Mouse (Mus musculus) midbrain, postnatal 0 days (tissue): ENCODE results near the gene Fnip1. TPM values are rescaled to one million over a fixed set of nuclear protein-coding genes. Genes with fewer than 3 reads are reported as not detected.
A peak's percentile ranks its signal among the peaks of the same experiment; 100 is the strongest.

ENCODE experiments used
- ATAC-seq: fragments of 200-750 bp; cut with Nextera tagmentation; 2 replicates; pipeline ENCODE4 v1.8.0; 2017; ENCODE audit warnings: moderate number of reproducible peaks, mild to moderate bottlenecking, moderate TSS enrichment, moderate library complexity; ENCODE audit not compliant: low FRiP score
- DNase-seq: peaks from one replicate; pipeline ENCODE4 v3.0.0-alpha.2; 2015; ENCODE audit warnings: low spot score
- H3K27ac ChIP-seq: fragments of 300-500 bp; sonication (generic); 2 replicates; pipeline ENCODE4 v1.5.1; 2014; ENCODE audit warnings: low read depth, mild to moderate bottlenecking, low read length, mixed read lengths
- H3K27me3 ChIP-seq: fragments of 300-500 bp; sonication (generic); 2 replicates; pipeline ENCODE4 v1.6.1; 2014; ENCODE audit warnings: low read length, control low read depth, mixed read lengths; ENCODE audit not compliant: insufficient read depth
- H3K36me3 ChIP-seq: fragments of 300-500 bp; sonication (generic); 2 replicates; pipeline ENCODE4 v1.6.1; 2014; ENCODE audit warnings: low read length, control low read depth, mixed read lengths; ENCODE audit not compliant: insufficient read depth
- H3K4me1 ChIP-seq: fragments of 300-500 bp; sonication (generic); 2 replicates; pipeline ENCODE4 v1.6.1; 2014; ENCODE audit warnings: mild to moderate bottlenecking, control low read depth, antibody characterized with exemption, low read length, mixed read lengths; ENCODE audit not compliant: insufficient read depth
- H3K4me2 ChIP-seq: fragments of 300-500 bp; sonication (generic); 2 replicates; pipeline ENCODE4 v1.6.1; 2014; ENCODE audit warnings: low read depth, mild to moderate bottlenecking, low read length, mixed read lengths; ENCODE audit not compliant: poor library complexity, severe bottlenecking
- H3K4me3 ChIP-seq: fragments of 300-500 bp; sonication (generic); 2 replicates; pipeline ENCODE4 v1.5.1; 2014; ENCODE audit warnings: low read depth, mild to moderate bottlenecking, low read length, moderate library complexity
- H3K9ac ChIP-seq: fragments of 300-500 bp; sonication (generic); replicated peaks from 2 replicates; pipeline ENCODE4 v1.6.1; 2014; ENCODE audit warnings: mild to moderate bottlenecking, low read length, moderate library complexity, mixed read lengths; ENCODE audit not compliant: poor library complexity, severe bottlenecking
- H3K9me3 ChIP-seq: fragments of 300-500 bp; sonication (generic); 2 replicates; pipeline ENCODE4 v1.6.1; 2016; ENCODE audit warnings: low read length, control low read depth
- CTCF ChIP-seq: IDR thresholded peaks from 2 replicates; pipeline ENCODE4 v1.5.1; 2016; ENCODE audit warnings: antibody characterized with exemption, mild to moderate bottlenecking
- WGBS: fragments of 180-500 bp; shearing (Covaris S2); extraction: QIAGEN DNeasy Blood & Tissue Kit; methylation state at CpG from one replicate; pipeline ENCODE4 v1.1.7; 2014; 5-methylcytosine and 5-hydroxymethylcytosine counted together
- polyA plus RNA-seq: library from polyadenylated mRNA; unstranded; fragments of >200 nt; fragmentation: Nextera tagmentation; extraction: Ambion mirVana; gene quantifications from 2 replicates; pipeline ENCODE4 v1.2.1, GENCODE M21; 2015
- total RNA-seq: library from RNA; depleted of rRNA; stranded (reverse); fragments of >200 nt; gene quantifications from 2 replicates; pipeline ENCODE4 v1.2.3, GENCODE M21; 2014

Gene Fnip1
- total and polyA plus RNA-seq, 2 experiments from 2014 or later: 7.7 to 20.4 TPM

DNA sequence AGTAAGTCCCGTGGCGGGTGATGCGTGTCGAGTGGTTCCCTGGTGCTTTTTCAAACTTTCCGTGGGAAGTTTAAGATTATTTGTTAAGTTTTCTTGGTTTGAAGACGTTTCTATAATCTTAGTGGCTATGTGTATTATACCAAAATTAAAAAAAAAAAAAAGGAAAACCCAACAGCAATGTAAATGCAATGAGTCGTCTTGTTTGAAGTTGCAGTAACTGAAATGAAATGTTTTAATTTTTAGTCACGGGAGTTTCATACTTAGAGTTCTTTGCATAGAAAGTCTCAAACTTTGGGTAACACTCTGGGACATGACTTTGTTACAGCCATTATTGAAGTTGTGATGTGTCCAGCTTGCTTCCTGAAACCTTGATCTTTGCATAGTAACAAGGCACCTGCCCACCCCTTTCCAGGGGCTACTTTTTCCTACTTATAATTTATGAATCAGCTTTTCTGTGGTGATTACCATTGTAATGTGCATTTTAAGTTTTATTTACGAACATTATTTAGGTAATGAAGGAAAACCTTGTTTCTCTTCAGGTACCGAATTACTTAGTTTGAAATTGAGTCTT is 85.5 kb downstream of the Fnip1 start:
- H3K27ac ChIP-seq: no peak overlapping the region
- H3K4me2 ChIP-seq: peak overlapping the region; percentile 48
- H3K36me3 ChIP-seq: no peaks in the 10 kb centered on the region
- H3K9ac ChIP-seq: peak overlapping the region; percentile 65; the same call in 1 of the 2 replicates
- DNase-seq: no peak
- ATAC-seq: no peak
- 18% methylated on average over 10 of the region's 10 CpGs for WGBS
- no peaks in the 10 kb centered on the region for H3K9me3 ChIP-seq
- peak overlapping the region; percentile 83 for H3K4me3 ChIP-seq
- no peak for TF ChIP-seq CTCF
- H3K4me1 ChIP-seq: peaks cover 15% of the 10 kb centered on the region; the same call in 1 of the 2 replicates
- H3K27me3 ChIP-seq: no peaks in the 10 kb centered on the region

DNA sequence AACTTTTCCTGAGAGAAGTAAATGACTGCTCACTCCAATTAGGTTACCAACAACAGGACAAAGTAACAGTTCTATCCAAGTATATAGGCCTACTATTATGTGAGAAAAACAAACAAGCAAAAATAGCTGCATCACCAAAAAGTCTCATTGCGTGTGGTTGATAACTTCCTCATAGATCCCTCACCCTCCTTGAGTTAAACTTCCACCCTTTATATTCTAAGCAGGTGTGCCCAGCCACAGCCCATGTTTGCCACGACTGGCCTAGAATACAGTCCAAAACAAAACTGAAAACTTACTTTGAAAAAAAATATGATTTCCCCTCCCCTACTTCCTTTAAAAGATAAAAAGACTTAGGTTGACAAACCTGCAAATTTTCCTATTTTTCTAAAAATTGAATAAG is 90.0 kb downstream of the Fnip1 start:
- ATAC-seq (no peak), DNase-seq (no peak)
- WGBS: 84% methylated on average over 2 of the region's 2 CpGs
- no peak overlapping the region for H3K9ac ChIP-seq
- H3K27me3 ChIP-seq: no peaks in the 10 kb centered on the region
- H3K36me3 ChIP-seq: no peaks in the 10 kb centered on the region
- no peak overlapping the region for H3K27ac ChIP-seq
- H3K4me1 ChIP-seq: peaks cover 9% of the 10 kb centered on the region; the same call in 1 of the 2 replicates
- no peak for TF ChIP-seq CTCF
- H3K4me2 ChIP-seq: no peak overlapping the region
- H3K4me3 ChIP-seq: no peak overlapping the region
- H3K9me3 ChIP-seq: no peaks in the 10 kb centered on the region

DNA sequence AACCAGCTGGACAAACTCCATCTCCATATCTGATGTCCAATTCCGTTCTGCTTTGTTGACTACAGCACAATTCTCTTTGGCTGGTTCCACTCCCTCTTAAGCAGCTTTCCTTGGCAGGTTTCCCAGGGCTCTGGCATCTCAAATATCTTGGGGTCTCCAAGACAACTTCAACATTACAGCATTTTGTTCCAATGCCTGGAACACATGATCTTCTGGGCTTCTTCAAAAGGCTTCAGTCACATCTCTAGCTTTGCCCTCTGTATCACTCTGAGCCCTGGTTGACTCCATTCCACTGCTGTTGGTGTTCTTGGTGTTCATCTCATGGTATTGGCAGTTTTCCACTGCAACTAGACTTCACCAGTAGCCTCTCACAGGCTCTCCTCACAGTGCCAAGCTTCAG is 92.4 kb downstream of the Fnip1 start:
- Histone ChIP-seq H3K27me3 (no peaks in the 10 kb centered on the region), H3K9ac (no peak overlapping the region), H3K4me3 (no peak overlapping the region), H3K4me1 (no peaks in the 10 kb centered on the region), H3K4me2 (no peak overlapping the region), H3K27ac (no peak overlapping the region), H3K36me3 (no peaks in the 10 kb centered on the region), H3K9me3 (no peaks in the 10 kb centered on the region)
- WGBS: 59% methylated on average over 1 of the region's 1 CpGs
- ATAC-seq (no peak), DNase-seq (peak; percentile 58)
- no peak for TF ChIP-seq CTCF

DNA sequence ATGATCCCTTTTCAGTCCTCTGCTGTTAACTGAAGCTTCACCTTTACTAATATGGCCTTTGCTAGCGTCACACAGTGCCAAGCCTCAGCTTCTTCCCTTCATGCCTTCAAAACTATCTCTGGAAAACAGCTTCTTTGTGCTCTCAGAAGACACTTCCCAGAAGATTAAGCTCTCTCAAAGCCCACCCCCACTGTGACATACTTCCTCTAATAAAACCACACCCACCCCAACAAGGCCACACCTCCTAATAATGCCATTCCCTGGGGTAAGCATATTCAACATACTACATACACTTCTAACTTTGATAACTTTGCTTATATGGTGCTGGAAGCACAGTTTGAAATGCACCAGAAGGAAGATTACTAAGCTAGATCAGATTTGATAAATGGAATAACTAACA is 92.9 kb downstream of the Fnip1 start:
- DNase-seq: no peak
- no peak for ATAC-seq
- WGBS: 95% methylated on average over 1 of the region's 1 CpGs
- Histone ChIP-seq H3K9ac (no peak overlapping the region), H3K4me1 (no peaks in the 10 kb centered on the region), H3K4me2 (no peak overlapping the region), H3K4me3 (no peak overlapping the region), H3K27ac (no peak overlapping the region), H3K27me3 (no peaks in the 10 kb centered on the region), H3K36me3 (no peaks in the 10 kb centered on the region), H3K9me3 (no peaks in the 10 kb centered on the region)
- no peak for TF ChIP-seq CTCF

DNA sequence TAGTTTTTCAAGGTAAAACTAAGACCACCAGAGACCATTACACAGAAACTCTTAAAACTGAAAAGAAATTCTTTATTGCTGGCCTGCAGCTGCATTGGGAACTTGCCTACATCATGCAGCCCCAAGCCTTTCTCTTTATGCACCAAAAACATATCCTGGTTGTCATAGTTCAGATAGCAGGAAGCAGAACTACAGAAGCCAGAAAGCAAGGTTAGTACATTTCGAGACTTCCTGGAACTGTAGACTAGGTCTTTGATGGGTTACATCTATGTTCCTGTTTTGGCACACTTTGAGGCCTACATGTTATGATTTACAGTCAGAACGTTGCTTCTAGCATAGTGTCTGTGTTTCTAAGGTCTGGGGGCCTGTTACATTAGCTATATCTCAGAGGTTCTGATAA is 95.8 kb downstream of the Fnip1 start:
- H3K27me3 ChIP-seq: no peaks in the 10 kb centered on the region
- H3K9ac ChIP-seq: no peak overlapping the region
- DNase-seq (no peak), ATAC-seq (no peak)
- TF ChIP-seq CTCF: no peak
- no peak overlapping the region for H3K4me3 ChIP-seq
- H3K4me2 ChIP-seq: no peak overlapping the region
- H3K27ac ChIP-seq: no peak overlapping the region
- H3K36me3 ChIP-seq: no peaks in the 10 kb centered on the region
- no peaks in the 10 kb centered on the region for H3K4me1 ChIP-seq
- no peaks in the 10 kb centered on the region for H3K9me3 ChIP-seq
- 89% methylated on average over 2 of the region's 2 CpGs for WGBS

DNA sequence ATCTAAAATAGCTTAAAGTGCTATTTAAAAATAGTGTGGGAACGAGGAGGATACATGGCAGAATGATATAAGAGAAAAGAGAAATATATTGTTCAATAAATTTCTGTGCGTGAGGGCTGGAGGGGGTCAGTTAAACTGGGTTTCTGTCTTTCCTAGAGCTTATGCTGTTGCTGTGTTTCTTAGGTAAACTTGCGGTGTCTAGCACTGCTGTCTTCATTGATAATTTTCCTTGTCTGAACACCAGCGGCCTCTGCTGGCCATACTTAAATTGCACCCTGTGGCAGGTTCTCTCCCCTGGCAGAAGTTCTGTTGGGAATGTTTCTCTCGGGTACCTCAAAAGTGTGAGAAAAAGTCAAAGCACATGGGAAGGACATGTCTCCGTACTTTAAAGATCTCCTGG is 96.9 kb downstream of the Fnip1 start:
- DNase-seq (peak; percentile 51), ATAC-seq (no peak)
- no peaks in the 10 kb centered on the region for H3K9me3 ChIP-seq
- H3K27me3 ChIP-seq: no peaks in the 10 kb centered on the region
- H3K4me2 ChIP-seq: no peak overlapping the region
- WGBS: 51% methylated on average over 6 of the region's 6 CpGs
- H3K4me3 ChIP-seq: no peak overlapping the region
- no peak overlapping the region for H3K27ac ChIP-seq
- no peaks in the 10 kb centered on the region for H3K4me1 ChIP-seq
- no peak overlapping the region for H3K9ac ChIP-seq
- peak; percentile 84 for TF ChIP-seq CTCF
- H3K36me3 ChIP-seq: no peaks in the 10 kb centered on the region
